Mouse (Mus musculus) MEL (cell line): ENCODE measurements around the gene Fcnb. TPM values are rescaled to one million over a fixed set of nuclear protein-coding genes. Genes with fewer than 3 reads are reported as not detected.
A peak's percentile ranks its signal among the peaks of the same experiment; 100 is the strongest.

Experiments
- DNase-seq: peaks from one replicate; pipeline ENCODE4 v3.0.0; 2011; ENCODE audit warnings: low read depth, low spot score
- H3K27ac ChIP-seq: 2 replicates; pipeline ENCODE4 v1.5.1; 2012; ENCODE audit warnings: low read depth, mild to moderate bottlenecking, control low read depth, low read length, moderate library complexity; ENCODE audit not compliant: control insufficient read depth
- H3K27me3 ChIP-seq, 2 experiments: fragments of 150-350 bp in 1 of 2; sonication (generic) in 1 of 2; 2 replicates each; pipeline ENCODE4 v1.6.1; 2012; ENCODE audit warnings: low read length in 2 of 2, mild to moderate bottlenecking in 2 of 2, improper control_type of control experiment in 1 of 2, moderate library complexity in 1 of 2; ENCODE audit not compliant: insufficient read depth in 2 of 2, control insufficient read depth in 1 of 2
- H3K36me3 ChIP-seq, 2 experiments: 2 replicates each; pipeline ENCODE4 v1.6.1; 2012 to 2014; ENCODE audit warnings: low read length in 2 of 2, improper control_type of control experiment in 1 of 2, inconsistent platforms in 1 of 2, mild to moderate bottlenecking in 1 of 2; ENCODE audit not compliant: insufficient read depth in 2 of 2, control insufficient read depth in 1 of 2
- H3K4me1 ChIP-seq, 2 experiments: fragments of 150-350 bp in 1 of 2; sonication (generic) in 1 of 2; 2 replicates each; pipeline ENCODE4 v1.6.1; 2012; ENCODE audit warnings: low read length in 2 of 2, improper control_type of control experiment in 1 of 2, mild to moderate bottlenecking in 1 of 2; ENCODE audit not compliant: insufficient read depth in 2 of 2, control insufficient read depth in 1 of 2
- H3K4me3 ChIP-seq, 2 experiments: fragments of 150-350 bp in 1 of 2; sonication (generic) in 1 of 2; 2 replicates each; pipeline ENCODE4 v1.5.1; 2012; ENCODE audit warnings: low read depth in 2 of 2, low read length in 2 of 2, mild to moderate bottlenecking in 2 of 2, moderate library complexity in 2 of 2, control low read depth in 1 of 2, improper control_type of control experiment in 1 of 2; ENCODE audit not compliant: control insufficient read depth in 1 of 2, insufficient read depth in 1 of 2
- H3K79me2 ChIP-seq: 2 replicates; pipeline ENCODE4 v1.6.1; 2012; ENCODE audit warnings: mild to moderate bottlenecking, low read length, moderate library complexity; ENCODE audit not compliant: control insufficient read depth, poor library complexity, insufficient read depth
- H3K9ac ChIP-seq: 2 replicates; pipeline ENCODE4 v1.6.1; 2012; ENCODE audit warnings: low read depth, mild to moderate bottlenecking, control low read depth, low read length, moderate library complexity; ENCODE audit not compliant: control insufficient read depth, poor library complexity, severe bottlenecking
- H3K9me3 ChIP-seq: fragments of 150-350 bp; sonication (generic); replicated peaks from 2 replicates; pipeline ENCODE4 v1.6.1; 2012; ENCODE audit warnings: mild to moderate bottlenecking, low read length, improper control_type of control experiment, moderate library complexity; ENCODE audit not compliant: insufficient read depth
- BHLHE40 ChIP-seq: IDR thresholded peaks from 2 replicates; pipeline ENCODE4 v1.6.1; 2012; ENCODE audit warnings: low read depth, mild to moderate bottlenecking, inconsistent platforms, low read length, improper control_type of control experiment, borderline replicate concordance
- CHD1 ChIP-seq: IDR thresholded peaks from 2 replicates; pipeline ENCODE4 v1.6.1; 2012; ENCODE audit warnings: low read depth, mild to moderate bottlenecking, inconsistent platforms, low read length, improper control_type of control experiment
- CHD2 ChIP-seq: IDR thresholded peaks from 2 replicates; pipeline ENCODE4 v1.6.1; 2011; ENCODE audit warnings: low read length, improper control_type of control experiment
- CTCF ChIP-seq, 3 experiments: IDR thresholded peaks in 2 of 3; conservative IDR thresholded peaks in 1 of 3; 2 replicates each; pipeline ENCODE4 v1.5.1; 2011 to 2012; ENCODE audit warnings: low read length in 3 of 3, low read depth in 2 of 3, mild to moderate bottlenecking in 2 of 3, improper control_type of control experiment in 1 of 3, inconsistent platforms in 1 of 3, mixed read lengths in 1 of 3, moderate library complexity in 1 of 3; ENCODE audit not compliant: control insufficient read depth in 1 of 3, insufficient read depth in 1 of 3, poor library complexity in 1 of 3, severe bottlenecking in 1 of 3
- ELF1 ChIP-seq: IDR thresholded peaks from 2 replicates; pipeline ENCODE4 v1.6.1; 2014; ENCODE audit warnings: low read depth, mild to moderate bottlenecking, inconsistent platforms, low read length, improper control_type of control experiment, moderate library complexity
- EP300 ChIP-seq, 2 experiments: IDR thresholded peaks; 2 replicates each; pipeline ENCODE4 v1.6.1; 2011; ENCODE audit warnings: improper control_type of control experiment in 2 of 2, low read length in 2 of 2, low read depth in 1 of 2, mild to moderate bottlenecking in 1 of 2
- ETS1 ChIP-seq: IDR thresholded peaks from 2 replicates; pipeline ENCODE4 v1.6.1; 2012; ENCODE audit warnings: low read depth, mild to moderate bottlenecking, inconsistent platforms, low read length, improper control_type of control experiment, moderate library complexity
- GABPA ChIP-seq: IDR thresholded peaks from 2 replicates; pipeline ENCODE4 v1.6.1; 2012; ENCODE audit warnings: low read depth, mild to moderate bottlenecking, inconsistent platforms, low read length, improper control_type of control experiment, moderate library complexity
- GATA1 ChIP-seq: IDR thresholded peaks from 2 replicates; pipeline ENCODE4 v1.6.1; 2011; ENCODE audit warnings: low read depth, low read length, improper control_type of control experiment
- HCFC1 ChIP-seq: IDR thresholded peaks from 2 replicates; pipeline ENCODE4 v1.6.1; 2012; ENCODE audit warnings: low read depth, mild to moderate bottlenecking, inconsistent platforms, low read length, improper control_type of control experiment, moderate library complexity
- JUND ChIP-seq: IDR thresholded peaks from 2 replicates; pipeline ENCODE4 v1.6.1; 2011; ENCODE audit warnings: low read depth, mild to moderate bottlenecking, improper control_type of control experiment, low read length
- KAT2A ChIP-seq: conservative IDR thresholded peaks from 2 replicates; pipeline ENCODE4 v1.6.1; 2012; ENCODE audit warnings: low read depth, low read length, improper control_type of control experiment, inconsistent platforms
- MAX ChIP-seq: IDR thresholded peaks from 2 replicates; pipeline ENCODE4 v1.6.1; 2011; ENCODE audit warnings: low read length, improper control_type of control experiment
- MEF2A ChIP-seq: IDR thresholded peaks from 2 replicates; pipeline ENCODE4 v1.6.1; 2014; ENCODE audit warnings: low read depth, mild to moderate bottlenecking, inconsistent platforms, low read length, improper control_type of control experiment; ENCODE audit not compliant: poor library complexity, insufficient replicate concordance, severe bottlenecking; ENCODE audit errors: extremely low read depth
- MXI1 ChIP-seq: IDR thresholded peaks from 2 replicates; pipeline ENCODE4 v1.6.1; 2011; ENCODE audit warnings: mild to moderate bottlenecking, low read depth, low read length, improper control_type of control experiment
- MYB ChIP-seq: IDR thresholded peaks from 2 replicates; pipeline ENCODE4 v1.6.1; 2011; ENCODE audit warnings: mild to moderate bottlenecking, low read depth, low read length, improper control_type of control experiment
- MYC ChIP-seq: IDR thresholded peaks from 2 replicates; pipeline ENCODE4 v1.6.1; 2011; ENCODE audit warnings: low read depth, mild to moderate bottlenecking, low read length, improper control_type of control experiment, moderate library complexity
- NELFE ChIP-seq: IDR thresholded peaks from 2 replicates; pipeline ENCODE4 v1.6.1; 2011; ENCODE audit warnings: low read depth, low read length, improper control_type of control experiment
- NRF1 ChIP-seq: IDR thresholded peaks from 2 replicates; pipeline ENCODE4 v1.6.1; 2014; ENCODE audit warnings: low read depth, mild to moderate bottlenecking, inconsistent platforms, low read length, improper control_type of control experiment, moderate library complexity; ENCODE audit not compliant: poor library complexity, insufficient read depth, severe bottlenecking
- POLR2A ChIP-seq, 2 experiments: IDR thresholded peaks; 2 replicates each; pipeline ENCODE4 v1.6.1; 2011 to 2012; ENCODE audit warnings: low read length in 2 of 2, mild to moderate bottlenecking in 2 of 2, control low read depth in 1 of 2, improper control_type of control experiment in 1 of 2, low read depth in 1 of 2, moderate library complexity in 1 of 2; ENCODE audit not compliant: control insufficient read depth in 1 of 2, insufficient read depth in 1 of 2, poor library complexity in 1 of 2
- POLR2AphosphoS2 ChIP-seq: IDR thresholded peaks from 2 replicates; pipeline ENCODE4 v1.6.1; 2011; ENCODE audit warnings: low read length, improper control_type of control experiment
- POLR2AphosphoS5 ChIP-seq: IDR thresholded peaks from 2 replicates; pipeline ENCODE4 v1.6.1; 2012; ENCODE audit warnings: low read depth, borderline replicate concordance, mild to moderate bottlenecking, inconsistent platforms, low read length, moderate library complexity, mixed read lengths
- RAD21 ChIP-seq: IDR thresholded peaks from 2 replicates; pipeline ENCODE4 v1.6.1; 2011; ENCODE audit warnings: mild to moderate bottlenecking, low read depth, low read length, improper control_type of control experiment
- RCOR1 ChIP-seq: IDR thresholded peaks from 2 replicates; pipeline ENCODE4 v1.6.1; 2012; ENCODE audit warnings: low read depth, mild to moderate bottlenecking, inconsistent platforms, low read length, improper control_type of control experiment
- SIN3A ChIP-seq: IDR thresholded peaks from 2 replicates; pipeline ENCODE4 v1.6.1; 2012; ENCODE audit warnings: low read length, improper control_type of control experiment, inconsistent platforms
- SMC3 ChIP-seq: IDR thresholded peaks from 2 replicates; pipeline ENCODE4 v1.6.1; 2011; ENCODE audit warnings: low read depth, low read length, improper control_type of control experiment
- TAL1 ChIP-seq: IDR thresholded peaks from 2 replicates; pipeline ENCODE4 v1.6.1; 2012; ENCODE audit warnings: mild to moderate bottlenecking, inconsistent platforms, low read length, moderate library complexity, mixed read lengths
- TBP ChIP-seq: IDR thresholded peaks from 2 replicates; pipeline ENCODE4 v1.8.0; 2011; ENCODE audit warnings: low read depth, low read length, improper control_type of control experiment
- TCF12 ChIP-seq: IDR thresholded peaks from 2 replicates; pipeline ENCODE4 v1.6.1; 2014; ENCODE audit warnings: low read depth, mild to moderate bottlenecking, inconsistent platforms, low read length, improper control_type of control experiment, moderate library complexity
- UBTF ChIP-seq: IDR thresholded peaks from 2 replicates; pipeline ENCODE4 v1.6.1; 2012; ENCODE audit warnings: low read depth, mild to moderate bottlenecking, inconsistent platforms, low read length, improper control_type of control experiment, moderate library complexity, borderline replicate concordance; ENCODE audit not compliant: insufficient read depth
- USF1 ChIP-seq: IDR thresholded peaks from 2 replicates; pipeline ENCODE4 v1.6.1; 2014; ENCODE audit warnings: low read depth, mild to moderate bottlenecking, inconsistent platforms, low read length, improper control_type of control experiment, moderate library complexity
- ZKSCAN1 ChIP-seq: IDR thresholded peaks from 2 replicates; pipeline ENCODE4 v1.6.1; 2012; ENCODE audit warnings: low read depth, mild to moderate bottlenecking, inconsistent platforms, low read length, improper control_type of control experiment, moderate library complexity
- ZMIZ1 ChIP-seq: IDR thresholded peaks from 2 replicates; pipeline ENCODE4 v1.6.1; 2012; ENCODE audit warnings: low read depth, mild to moderate bottlenecking, inconsistent platforms, low read length, improper control_type of control experiment, moderate library complexity
- ZNF384 ChIP-seq: IDR thresholded peaks from 2 replicates; pipeline ENCODE4 v1.6.1; 2012; ENCODE audit warnings: low read depth, mild to moderate bottlenecking, inconsistent platforms, low read length, improper control_type of control experiment
- polyA plus RNA-seq, 2 experiments: library from polyadenylated mRNA; stranded (reverse) in 1 of 2; unstranded in 1 of 2; fragments of >175 nt in 1 of 2; fragments of >200 nt in 1 of 2; gene quantifications; 2 replicates each; pipeline versions ENCODE4 v1.2.1 to v1.2.4; 2012; ENCODE audit warnings: low replicate concordance in 2 of 2, low read depth in 1 of 2; ENCODE audit not compliant: insufficient read length in 2 of 2, insufficient read depth in 1 of 2, missing spikeins in 1 of 2
- total RNA-seq: library from RNA; depleted of rRNA; stranded (reverse); fragments of 300-350 nt; gene quantifications from 2 replicates; pipeline ENCODE4 v1.2.3, GENCODE M21; 2012

Fcnb gene
- total and polyA plus RNA-seq, 3 experiments, result not detected

GRCm38 (mm10) chr2:28032469-28032868, 52.2 kb downstream of the Fcnb start (continued):
- TF ChIP-seq TCF12 (peak; percentile 84), ETS1 (peak; percentile 91), TBP (peak; percentile 93), CTCF (IDR thresholded peaks at IDR 0.05 in 2 of 3, conservative IDR thresholded peaks at IDR 0.05 in 1 of 3; ENCODE audit: control insufficient read depth in 1 of 3, insufficient read depth in 1 of 3, low read depth in 2 of 3, low read length in 3 of 3, poor library complexity in 1 of 3, severe bottlenecking in 1 of 3) (no peak), ELF1 (0 out of 2 replicates have a peak, but pooled peaks have one; percentile 14), BHLHE40 (peak; percentile 23; the same call in 1 of the 2 replicates)

GRCm38 (mm10) chr2:28031860-28032259, 52.8 kb downstream of the Fcnb start:
- Histone ChIP-seq H3K79me2 (peaks cover 35% of the 10 kb centered on the region), H3K27ac (peak overlapping the region; percentile 98), H3K4me3 (peak overlapping the region; percentile 48 to 67), H3K4me1 (peaks cover 5 to 51% of the 10 kb centered on the region in 2 experiments)
- TF ChIP-seq RAD21, result no peak
- peak; percentile 57; the same call in 1 of the 2 replicates for TF ChIP-seq HCFC1
- peak; percentile 95 for TF ChIP-seq MYC
- TF ChIP-seq MYB, result no peak
- no peak for TF ChIP-seq MEF2A
- TF ChIP-seq TAL1, result peak; percentile 71
- peak; percentile 95 for TF ChIP-seq TBP
- no peak for TF ChIP-seq JUND
- peak; percentile 64 for TF ChIP-seq ETS1
- no peak; the same call in 1 of the 2 replicates for TF ChIP-seq USF1
- no peak for TF ChIP-seq GABPA
- peak; percentile 31 to 85; a peak in 3 of 4 replicates for TF ChIP-seq POLR2A (IDR thresholded peaks at IDR 0.05; ENCODE audit: control insufficient read depth in 1 of 2, insufficient read depth in 1 of 2, low read depth in 1 of 2, low read length in 2 of 2, poor library complexity in 1 of 2)
- TF ChIP-seq UBTF, result no peak
- TF ChIP-seq NELFE, result peak; percentile 90
- no peak for TF ChIP-seq ELF1
- peak; percentile 74 for TF ChIP-seq MXI1
- no peak for TF ChIP-seq ZNF384
- TF ChIP-seq TCF12, result peak; percentile 74
- TF ChIP-seq ZKSCAN1, result no peak
- TF ChIP-seq ZMIZ1, result peak; percentile 93
- TF ChIP-seq SIN3A, result peak; percentile 39; the same call in 1 of the 2 replicates
- TF ChIP-seq EP300 (IDR thresholded peaks at IDR 0.05; ENCODE audit: low read depth in 1 of 2, low read length in 2 of 2), result peak; percentile 55 to 77
- TF ChIP-seq KAT2A, result no peak
- no peak; the same call in 1 of the 2 replicates for TF ChIP-seq POLR2AphosphoS2
- 0 out of 2 replicates have a peak, but pooled peaks have one; percentile 51 for TF ChIP-seq RCOR1
- 0 out of 2 replicates have a peak, but pooled peaks have one; percentile 10 for TF ChIP-seq SMC3
- TF ChIP-seq MAX, result peak; percentile 87; the same call in 1 of the 2 replicates
- TF ChIP-seq CHD2, result no peak
- TF ChIP-seq POLR2AphosphoS5, result peak; percentile 46; the same call in 1 of the 2 replicates
- TF ChIP-seq GATA1, result peak; percentile 27; the same call in 1 of the 2 replicates
- no peak for TF ChIP-seq NRF1
- TF ChIP-seq CHD1, result peak; percentile 96
- TF ChIP-seq, all 39 proteins: peak for 18
- Histone ChIP-seq H3K9ac (peak overlapping the region; percentile 82), H3K27me3 (no peaks in the 10 kb centered on the region), H3K9me3 (no peaks in the 10 kb centered on the region), H3K36me3 (peaks cover 3 to 51% of the 10 kb centered on the region in 2 experiments; a peak in 3 of 4 replicates)
- peak; percentile 96 for DNase-seq
